Mouse (Mus musculus): ENCODE data around the gene Arhgap15. TPM values are rescaled to one million over a fixed set of nuclear protein-coding genes. Genes with fewer than 3 reads are reported as not detected.

The Arhgap15 gene
- polyA plus RNA-seq, 1 experiment = 0.20 TPM

DNA sequence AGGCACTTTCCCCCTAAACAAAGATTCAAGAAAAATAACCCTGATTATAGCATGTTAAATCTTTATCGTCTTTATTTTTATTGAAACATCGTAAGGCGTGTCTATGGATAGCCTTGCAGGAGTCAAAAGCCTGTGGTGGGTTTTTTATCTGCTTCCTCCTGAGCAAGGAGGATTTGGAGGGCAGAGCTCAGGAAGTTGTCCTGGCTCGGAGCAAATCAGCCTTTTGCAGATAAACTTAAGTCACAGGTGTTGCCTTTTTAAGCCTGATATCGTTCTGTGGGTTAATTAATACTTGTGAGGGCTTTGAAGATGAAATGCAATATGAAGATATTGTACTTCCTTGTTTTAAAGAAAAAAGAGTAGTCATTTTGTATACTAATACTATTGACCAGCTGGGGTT is 87.3 kb downstream of the Arhgap15 start:
- Histone ChIP-seq H3K4me1 (ENCODE audit: control insufficient read depth, insufficient read depth, insufficient read length, low read length) (no peaks in the 10 kb centered on the region), H3K4me3 (ENCODE audit: low read depth, low read length) (no peak overlapping the region), H3K36me3 (ENCODE audit: control insufficient read depth, insufficient read depth, low read length) (no peaks in the 10 kb centered on the region), H3K27ac (ENCODE audit: insufficient read depth, low read depth, low read length) (no peak overlapping the region), H3K27me3 (ENCODE audit: control insufficient read depth, insufficient read depth, low read length) (no peaks in the 10 kb centered on the region)
- no peak for TF ChIP-seq POLR2A (IDR thresholded peaks at IDR 0.05; ENCODE audit: low read depth, low read length)
- 53% methylated on average over 5 of the region's 5 CpGs for whole genome bisulfite sequencing

DNA sequence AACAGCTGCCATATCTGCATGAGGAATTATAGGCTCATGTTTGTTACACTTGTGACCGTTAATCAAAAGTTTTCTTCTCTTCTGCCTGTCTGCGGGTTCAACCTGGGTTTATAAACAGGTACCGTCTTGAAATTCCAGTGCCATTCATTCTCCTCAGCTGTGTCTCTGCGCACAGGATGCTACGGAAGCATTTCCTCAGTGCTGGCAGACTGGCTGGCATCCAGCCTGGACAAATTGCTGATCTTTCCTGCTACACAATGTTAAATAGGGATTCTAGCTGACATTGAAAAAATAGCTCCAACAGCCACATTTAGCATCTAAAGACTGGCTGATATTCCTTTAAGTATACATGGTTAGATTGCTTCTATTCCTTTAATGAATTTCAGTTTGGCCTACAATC is 93.0 kb downstream of the Arhgap15 start:
- no peaks in the 10 kb centered on the region for H3K4me1 ChIP-seq (ENCODE audit: control insufficient read depth, insufficient read depth, insufficient read length, low read length)
- TF ChIP-seq CTCF (IDR thresholded peaks at IDR 0.05; ENCODE audit: extremely low read depth, insufficient read length, insufficient replicate concordance, low read depth, low read length) (no peak), POLR2A (IDR thresholded peaks at IDR 0.05; ENCODE audit: low read depth, low read length) (no peak)
- H3K36me3 ChIP-seq (ENCODE audit: control insufficient read depth, insufficient read depth, low read length) = no peaks in the 10 kb centered on the region
- no peaks in the 10 kb centered on the region for H3K27me3 ChIP-seq (ENCODE audit: control insufficient read depth, insufficient read depth, low read length)
- WGBS = 75% methylated on average over 5 of the region's 5 CpGs
- H3K4me3 ChIP-seq (ENCODE audit: low read depth, low read length) = no peak overlapping the region
- H3K27ac ChIP-seq (ENCODE audit: insufficient read depth, low read depth, low read length) = no peak overlapping the region

- H3K36me3 ChIP-seq (ENCODE audit: control insufficient read depth, insufficient read depth, low read length) = no peaks in the 10 kb centered on the region
- H3K27me3 ChIP-seq (ENCODE audit: control insufficient read depth, insufficient read depth, low read length) = no peaks in the 10 kb centered on the region
- WGBS = 50% methylated on average over 3 of the region's 3 CpGs
- H3K4me3 ChIP-seq (ENCODE audit: low read depth, low read length) = no peak overlapping the region
- no peak overlapping the region for H3K27ac ChIP-seq (ENCODE audit: insufficient read depth, low read depth, low read length)
- H3K4me1 ChIP-seq (ENCODE audit: control insufficient read depth, insufficient read depth, insufficient read length, low read length) = no peaks in the 10 kb centered on the region
- TF ChIP-seq POLR2A (IDR thresholded peaks at IDR 0.05; ENCODE audit: low read depth, low read length) = no peak
- TF ChIP-seq CTCF (IDR thresholded peaks at IDR 0.05; ENCODE audit: extremely low read depth, insufficient read length, insufficient replicate concordance, low read depth, low read length) = no peak
Observed at GRCm38 (mm10) chr2:43851195-43851594, 102.6 kb downstream of the Arhgap15 start.

GRCm38 (mm10) chr2:43862709-43863108 is 114.1 kb downstream of the Arhgap15 start:
- WGBS = 63% methylated on average over 5 of the region's 5 CpGs
- no peaks in the 10 kb centered on the region for H3K36me3 ChIP-seq (ENCODE audit: control insufficient read depth, insufficient read depth, low read length)
- H3K27me3 ChIP-seq (ENCODE audit: control insufficient read depth, insufficient read depth, low read length) = no peaks in the 10 kb centered on the region
- H3K27ac ChIP-seq (ENCODE audit: insufficient read depth, low read depth, low read length) = no peak overlapping the region
- TF ChIP-seq POLR2A (IDR thresholded peaks at IDR 0.05; ENCODE audit: low read depth, low read length) = no peak
- no peak for TF ChIP-seq CTCF (IDR thresholded peaks at IDR 0.05; ENCODE audit: extremely low read depth, insufficient read length, insufficient replicate concordance, low read depth, low read length)
- H3K4me3 ChIP-seq (ENCODE audit: low read depth, low read length) = no peak overlapping the region
- no peaks in the 10 kb centered on the region for H3K4me1 ChIP-seq (ENCODE audit: control insufficient read depth, insufficient read depth, insufficient read length, low read length)

DNA sequence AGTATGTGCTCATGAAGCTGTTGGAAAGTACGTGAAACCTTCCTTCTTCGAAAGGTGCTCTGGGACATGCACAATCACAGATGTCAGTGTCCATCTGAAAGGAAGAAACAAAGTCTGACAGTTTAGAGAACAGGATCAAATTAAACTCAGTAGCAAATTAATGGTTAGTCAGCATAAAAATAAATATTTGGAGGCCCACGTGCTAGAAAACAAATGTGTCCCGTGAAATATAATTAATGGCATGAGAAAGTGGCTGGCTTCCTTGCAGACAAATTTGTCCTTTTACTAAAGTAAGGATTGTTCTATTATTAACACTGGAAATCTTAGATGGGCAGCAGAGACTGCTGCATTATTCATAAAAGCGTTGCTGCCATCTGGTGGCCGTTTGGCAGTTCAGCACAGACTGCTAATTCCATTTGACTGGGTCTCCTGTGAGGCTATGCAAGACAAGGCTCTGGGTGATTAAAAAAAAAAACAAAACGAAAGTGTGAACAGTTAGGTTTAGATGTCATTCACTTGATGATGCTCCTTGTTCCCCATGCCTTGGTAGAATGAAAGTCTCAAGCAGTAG is 153.9 kb downstream of the Arhgap15 start:
- Histone ChIP-seq H3K36me3 (ENCODE audit: control insufficient read depth, insufficient read depth, low read length) (no peaks in the 10 kb centered on the region), H3K27me3 (ENCODE audit: control insufficient read depth, insufficient read depth, low read length) (no peaks in the 10 kb centered on the region), H3K4me1 (ENCODE audit: control insufficient read depth, insufficient read depth, insufficient read length, low read length) (no peaks in the 10 kb centered on the region), H3K27ac (ENCODE audit: insufficient read depth, low read depth, low read length) (no peak overlapping the region), H3K4me3 (ENCODE audit: low read depth, low read length) (no peak overlapping the region)
- TF ChIP-seq CTCF (IDR thresholded peaks at IDR 0.05; ENCODE audit: extremely low read depth, insufficient read length, insufficient replicate concordance, low read depth, low read length) = peak; percentile 60; the same call in 1 of the 2 replicates
- no peak for TF ChIP-seq POLR2A (IDR thresholded peaks at IDR 0.05; ENCODE audit: low read depth, low read length)
- WGBS = 27% methylated on average over 7 of the region's 7 CpGs

DNA sequence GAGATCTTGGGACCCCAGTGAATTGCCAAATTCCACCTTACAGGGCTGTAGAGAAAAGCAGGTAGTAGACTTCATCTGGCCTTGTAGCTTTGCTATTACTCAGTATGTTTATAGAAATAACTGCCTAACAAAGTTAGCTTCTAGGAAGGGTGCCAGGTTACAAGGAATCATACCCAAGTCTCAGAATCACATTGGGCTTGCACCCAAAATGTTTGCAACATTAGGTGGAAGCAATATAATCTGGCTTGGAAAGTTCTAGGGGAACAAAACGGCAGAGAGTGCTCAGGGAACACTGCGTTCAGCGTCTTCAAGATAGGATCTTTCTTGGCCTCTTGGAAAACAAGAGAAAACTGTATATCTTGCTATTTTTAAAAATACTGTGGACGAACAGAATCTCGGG is 158.9 kb downstream of the Arhgap15 start:
- no peak for TF ChIP-seq CTCF (IDR thresholded peaks at IDR 0.05; ENCODE audit: extremely low read depth, insufficient read length, insufficient replicate concordance, low read depth, low read length)
- TF ChIP-seq POLR2A (IDR thresholded peaks at IDR 0.05; ENCODE audit: low read depth, low read length) = no peak
- Histone ChIP-seq H3K4me1 (ENCODE audit: control insufficient read depth, insufficient read depth, insufficient read length, low read length) (no peaks in the 10 kb centered on the region), H3K4me3 (ENCODE audit: low read depth, low read length) (no peak overlapping the region), H3K36me3 (ENCODE audit: control insufficient read depth, insufficient read depth, low read length) (no peaks in the 10 kb centered on the region), H3K27ac (ENCODE audit: insufficient read depth, low read depth, low read length) (no peak overlapping the region), H3K27me3 (ENCODE audit: control insufficient read depth, insufficient read depth, low read length) (no peaks in the 10 kb centered on the region)
- 82% methylated on average over 5 of the region's 5 CpGs for WGBS

GRCm38 (mm10) chr2:43914104-43914503 is 165.5 kb downstream of the Arhgap15 start:
- no peaks in the 10 kb centered on the region for H3K4me1 ChIP-seq (ENCODE audit: control insufficient read depth, insufficient read depth, insufficient read length, low read length)
- H3K27me3 ChIP-seq (ENCODE audit: control insufficient read depth, insufficient read depth, low read length) = no peaks in the 10 kb centered on the region
- H3K27ac ChIP-seq (ENCODE audit: insufficient read depth, low read depth, low read length) = no peak overlapping the region
- 79% methylated on average over 6 of the region's 6 CpGs for WGBS
- H3K36me3 ChIP-seq (ENCODE audit: control insufficient read depth, insufficient read depth, low read length) = no peaks in the 10 kb centered on the region
- TF ChIP-seq POLR2A (IDR thresholded peaks at IDR 0.05; ENCODE audit: low read depth, low read length) (no peak), CTCF (IDR thresholded peaks at IDR 0.05; ENCODE audit: extremely low read depth, insufficient read length, insufficient replicate concordance, low read depth, low read length) (no peak)
- H3K4me3 ChIP-seq (ENCODE audit: low read depth, low read length) = no peak overlapping the region

Measured in small intestine, adult 2 months (tissue).